Mouse (Mus musculus) stomach, embryonic 14.5 days (tissue): ENCODE results near the gene Sgo1. TPM values are rescaled to one million over a fixed set of nuclear protein-coding genes. Genes with fewer than 3 reads are reported as not detected.
"Not testable (repeated sequence)": the region's sequence is repeated elsewhere in the genome, so short reads cannot be mapped to it uniquely, and the experiment has no call there.

ENCODE experiments used
- ATAC-seq: fragments of 200-750 bp; cut with Nextera tagmentation; 2 replicates; pipeline ENCODE4 v1.8.0; 2017; ENCODE audit warnings: low read depth, moderate TSS enrichment; ENCODE audit not compliant: insufficient number of reproducible peaks, insufficient read depth, low FRiP score
- H3K27ac ChIP-seq: fragments of 300-500 bp; sonication (generic); 2 replicates; pipeline ENCODE4 v1.5.1; 2014; ENCODE audit warnings: mild to moderate bottlenecking, low read length, moderate library complexity, mixed read lengths
- H3K27me3 ChIP-seq: fragments of 300-500 bp; sonication (generic); 2 replicates; pipeline ENCODE4 v1.6.1; 2014; ENCODE audit warnings: low read length, control low read depth, mixed read lengths; ENCODE audit not compliant: control insufficient read depth, insufficient read depth
- H3K36me3 ChIP-seq: fragments of 300-500 bp; sonication (generic); 2 replicates; pipeline ENCODE4 v1.6.1; 2014; ENCODE audit warnings: mild to moderate bottlenecking, control low read depth, low read length, moderate library complexity, mixed read lengths; ENCODE audit not compliant: control insufficient read depth, insufficient read depth
- H3K4me1 ChIP-seq: fragments of 300-500 bp; sonication (generic); 2 replicates; pipeline ENCODE4 v1.6.1; 2014; ENCODE audit warnings: low read length, control low read depth, mixed read lengths; ENCODE audit not compliant: control insufficient read depth, insufficient read depth
- H3K4me2 ChIP-seq: fragments of 300-500 bp; sonication (generic); replicated peaks from 2 replicates; pipeline ENCODE4 v1.6.1; 2014; ENCODE audit warnings: low read depth, low read length, control low read depth
- H3K4me3 ChIP-seq: fragments of 300-500 bp; sonication (generic); 2 replicates; pipeline ENCODE4 v1.5.1; 2014; ENCODE audit warnings: low read depth, low read length, control low read depth
- H3K9ac ChIP-seq: fragments of 300-500 bp; sonication (generic); replicated peaks from 2 replicates; pipeline ENCODE4 v1.6.1; 2014; ENCODE audit warnings: low read depth, mild to moderate bottlenecking, control low read depth, low read length, moderate library complexity, mixed read lengths
- H3K9me3 ChIP-seq: fragments of 300-500 bp; sonication (generic); 2 replicates; pipeline ENCODE4 v1.6.1; 2016; ENCODE audit warnings: low read depth, low read length, control low read depth; ENCODE audit not compliant: control insufficient read depth
- WGBS: fragments of 180-500 bp; shearing (Covaris S2); extraction: QIAGEN DNeasy Blood & Tissue Kit; methylation state at CpG from one replicate; pipeline ENCODE4 v1.1.7; 2014; 5-methylcytosine and 5-hydroxymethylcytosine counted together
- polyA plus RNA-seq: library from polyadenylated mRNA; unstranded; fragments of >200 nt; fragmentation: Nextera tagmentation; extraction: Ambion mirVana; gene quantifications from 2 replicates; pipeline ENCODE4 v1.2.1, GENCODE M21; 2014

Sgo1 gene
- polyA plus RNA-seq, 1 experiment from 2014 or later = 47.0 TPM

GRCm38 (mm10) chr17:53658668-53659067 lies 30.5 kb downstream of the Sgo1 start:
- Histone ChIP-seq H3K36me3 (peaks cover 5% of the 10 kb centered on the region), H3K4me3 (no peak overlapping the region), H3K9me3 (no peaks in the 10 kb centered on the region), H3K9ac (no peak overlapping the region), H3K27ac (no peak overlapping the region), H3K4me2 (no peak overlapping the region), H3K27me3 (no peaks in the 10 kb centered on the region), H3K4me1 (no peaks in the 10 kb centered on the region)
- ATAC-seq = no peak
- 90% methylated on average over 2 of the region's 2 CpGs for WGBS

- not testable (repeated sequence) for H3K9ac ChIP-seq, H3K9me3 ChIP-seq, ATAC-seq, H3K27ac ChIP-seq, H3K4me2 ChIP-seq, H3K4me1 ChIP-seq, H3K27me3 ChIP-seq, H3K36me3 ChIP-seq, H3K4me3 ChIP-seq
- WGBS = 66% methylated on average over 2 of the region's 2 CpGs
These were observed 31.7 kb downstream of the Sgo1 start for GRCm38 (mm10) chr17:53657391-53657790.

GRCm38 (mm10) chr17:53656369-53656860 lies 32.7 kb downstream of the Sgo1 start:
- Histone ChIP-seq H3K9me3 (no peaks in the 10 kb centered on the region), H3K4me3 (no peak overlapping the region), H3K4me1 (no peaks in the 10 kb centered on the region), H3K27me3 (no peaks in the 10 kb centered on the region), H3K9ac (no peak overlapping the region), H3K4me2 (no peak overlapping the region), H3K27ac (no peak overlapping the region), H3K36me3 (no peaks in the 10 kb centered on the region; the same call in 1 of the 2 replicates)
- ATAC-seq = no peak
- 41% methylated on average over 6 of the region's 6 CpGs for whole genome bisulfite sequencing

- no peak overlapping the region for H3K4me2 ChIP-seq
- H3K27ac ChIP-seq = no peak overlapping the region
- no peak overlapping the region for H3K9ac ChIP-seq
- H3K36me3 ChIP-seq = no peaks in the 10 kb centered on the region; the same call in 1 of the 2 replicates
- H3K27me3 ChIP-seq = no peaks in the 10 kb centered on the region
- no peaks in the 10 kb centered on the region for H3K4me1 ChIP-seq
- H3K9me3 ChIP-seq = no peaks in the 10 kb centered on the region
- WGBS = 86% methylated on average over 2 of the region's 2 CpGs
- no peak overlapping the region for H3K4me3 ChIP-seq
- no peak for ATAC-seq
These were observed 33.2 kb downstream of the Sgo1 start for GRCm38 (mm10) chr17:53655959-53656358.

GRCm38 (mm10) chr17:53655081-53655480 lies 34.1 kb downstream of the Sgo1 start:
- H3K4me1 ChIP-seq = no peaks in the 10 kb centered on the region
- no peaks in the 10 kb centered on the region for H3K27me3 ChIP-seq
- H3K4me2 ChIP-seq = no peak overlapping the region
- no peak overlapping the region for H3K4me3 ChIP-seq
- ATAC-seq = no peak
- WGBS = 89% methylated on average over 6 of the region's 6 CpGs
- no peaks in the 10 kb centered on the region; the same call in 1 of the 2 replicates for H3K36me3 ChIP-seq
- no peaks in the 10 kb centered on the region for H3K9me3 ChIP-seq
- H3K9ac ChIP-seq = no peak overlapping the region
- H3K27ac ChIP-seq = no peak overlapping the region

GRCm38 (mm10) chr17:53654596-53654995 lies 34.5 kb downstream of the Sgo1 start:
- H3K36me3 ChIP-seq = no peaks in the 10 kb centered on the region; the same call in 1 of the 2 replicates
- ATAC-seq = no peak
- H3K9me3 ChIP-seq = no peaks in the 10 kb centered on the region
- WGBS = 82% methylated on average over 4 of the region's 4 CpGs
- no peak overlapping the region for H3K4me2 ChIP-seq
- H3K27ac ChIP-seq = no peak overlapping the region
- H3K27me3 ChIP-seq = no peaks in the 10 kb centered on the region
- no peak overlapping the region for H3K9ac ChIP-seq
- H3K4me3 ChIP-seq = no peak overlapping the region
- no peaks in the 10 kb centered on the region for H3K4me1 ChIP-seq

- Histone ChIP-seq H3K9ac (no peak overlapping the region), H3K4me3 (no peak overlapping the region), H3K4me1 (no peaks in the 10 kb centered on the region), H3K36me3 (no peaks in the 10 kb centered on the region; the same call in none of the 2 replicates), H3K27ac (no peak overlapping the region), H3K9me3 (no peaks in the 10 kb centered on the region), H3K27me3 (no peaks in the 10 kb centered on the region), H3K4me2 (no peak overlapping the region)
- no peak for ATAC-seq
- 85% methylated on average over 2 of the region's 2 CpGs for WGBS
These were observed 38.9 kb downstream of the Sgo1 start for GRCm38 (mm10) chr17:53650251-53650661.

- ATAC-seq = no peak
- H3K36me3 ChIP-seq = peaks cover 15% of the 10 kb centered on the region; the same call in 1 of the 2 replicates
- no peak overlapping the region for H3K4me2 ChIP-seq
- no peaks in the 10 kb centered on the region for H3K27me3 ChIP-seq
- no peak overlapping the region for H3K4me3 ChIP-seq
- no peak overlapping the region for H3K27ac ChIP-seq
- H3K9ac ChIP-seq = no peak overlapping the region
- 89% methylated on average over 4 of the region's 4 CpGs for WGBS
- H3K4me1 ChIP-seq = no peaks in the 10 kb centered on the region
- H3K9me3 ChIP-seq = no peaks in the 10 kb centered on the region
These were observed 45.8 kb downstream of the Sgo1 start for GRCm38 (mm10) chr17:53643360-53643759.

GRCm38 (mm10) chr17:53631344-53631743 lies 57.8 kb downstream of the Sgo1 start:
- Histone ChIP-seq H3K4me1 (no peaks in the 10 kb centered on the region), H3K9me3 (no peaks in the 10 kb centered on the region), H3K4me3 (no peak overlapping the region), H3K36me3 (peaks cover 3% of the 10 kb centered on the region; the same call in 1 of the 2 replicates), H3K27me3 (no peaks in the 10 kb centered on the region), H3K4me2 (no peak overlapping the region), H3K27ac (no peak overlapping the region), H3K9ac (no peak overlapping the region)
- no peak for ATAC-seq
